Mouse (Mus musculus) urinary bladder, postnatal 4 days (tissue): ENCODE data around the gene Nlrx1.
A peak's percentile ranks its signal among the peaks of the same experiment; 100 is the strongest.

ENCODE experiments used
- DNase-seq, 2 experiments: peaks; one replicate each; pipeline ENCODE4 v3.0.0; 2021 to 2022; ENCODE audit warnings: low spot score in 2 of 2

Nlrx1 gene

GRCm38 (mm10) chr9:44268027-44268360 lies 405 bp downstream of the Nlrx1 start:
- DNase-seq, result peak; percentile 89 to 95

GRCm38 (mm10) chr9:44267319-44268026 lies 926 bp downstream of the Nlrx1 start:
- DNase-seq, result peak in 1 of 2 experiments; percentile 41

GRCm38 (mm10) chr9:44266478-44267226 lies 1.7 kb downstream of the Nlrx1 start:
- DNase-seq, result no peak

GRCm38 (mm10) chr9:44261388-44261787 lies 7.0 kb downstream of the Nlrx1 start:
- DNase-seq, result no peak

- no peak for DNase-seq
Measured at GRCm38 (mm10) chr9:44259014-44259413, 9.4 kb downstream of the Nlrx1 start.

GRCm38 (mm10) chr9:44256213-44256612 lies 12.2 kb downstream of the Nlrx1 start:
- DNase-seq, result no peak

- no peak for DNase-seq
Measured at GRCm38 (mm10) chr9:44255136-44255521, 13.3 kb downstream of the Nlrx1 start.

GRCm38 (mm10) chr9:44254508-44255135 lies 13.8 kb downstream of the Nlrx1 start:
- no peak for DNase-seq

- no peak for DNase-seq
Measured at GRCm38 (mm10) chr9:44253441-44253840, 15.0 kb downstream of the Nlrx1 start.

GRCm38 (mm10) chr9:44251314-44251713 lies 17.1 kb downstream of the Nlrx1 start, which contains the start of gene Pdzd3:
Gene Pdzd3, minus strand, starts transcription at chr9:44251471.
- no peak for DNase-seq

- DNase-seq, result no peak
Measured at GRCm38 (mm10) chr9:44250445-44250844, 18.0 kb downstream of the Nlrx1 start.

- DNase-seq, result peak in 1 of 2 experiments; percentile 60
Measured at GRCm38 (mm10) chr9:44249181-44250146, 18.9 kb downstream of the Nlrx1 start.

- DNase-seq, result no peak
Measured at GRCm38 (mm10) chr9:44247907-44248306, 20.5 kb downstream of the Nlrx1 start.

GRCm38 (mm10) chr9:44243621-44244020 lies 24.8 kb downstream of the Nlrx1 start:
- no peak for DNase-seq

GRCm38 (mm10) chr9:44241418-44241817 lies 27.0 kb downstream of the Nlrx1 start:
- DNase-seq, result no peak

- no peak for DNase-seq
Measured at GRCm38 (mm10) chr9:44240911-44241310, 27.5 kb downstream of the Nlrx1 start.

GRCm38 (mm10) chr9:44240399-44240798 lies 28.0 kb downstream of the Nlrx1 start, which contains the start of gene Ccdc153:
Gene Ccdc153, plus strand, starts transcription at chr9:44240676.
- no peak for DNase-seq

- no peak for DNase-seq
Measured at GRCm38 (mm10) chr9:44239447-44239846, 29.0 kb downstream of the Nlrx1 start.

GRCm38 (mm10) chr9:44238501-44239190 lies 29.8 kb downstream of the Nlrx1 start:
- no peak for DNase-seq

- no peak for DNase-seq
Measured at GRCm38 (mm10) chr9:44237128-44237527, 31.3 kb downstream of the Nlrx1 start.

- DNase-seq, result no peak
Measured at GRCm38 (mm10) chr9:44236601-44237000, 31.8 kb downstream of the Nlrx1 start.
